Mouse (Mus musculus) gastrocnemius, adult 18-20 months (tissue): ENCODE measurements around the gene Timp1. TPM values are rescaled to one million over a fixed set of nuclear protein-coding genes. Genes with fewer than 3 reads are reported as not detected.

ENCODE experiments used
- DNase-seq: peaks from one replicate; pipeline ENCODE4 v3.0.0; 2021; ENCODE audit warnings: low spot score
- microRNA-seq: library from miRNA; unstranded; fragments of <30 nt; microRNA quantifications from one replicate; pipeline ENCODE4 v1.2.0, GENCODE M21; 2021
- total RNA-seq, 2 experiments: library from RNA; stranded (reverse); gene quantifications; 2 replicates each; pipeline ENCODE4 v1.2.3; 2021

Timp1 gene
- total RNA-seq, 2 experiments from 2014 or later: 0.62 to 1.7 TPM

- no peak for DNase-seq
Measured at GRCm38 (mm10) chrX:20923506-20923905, 53.5 kb downstream of the Timp1 start.

Small RNAs within 50 kb of the gene (microRNA-seq; reads per million reads assigned to microRNA genes)
- gene Gm24824 (not detected), gene Mir5617 (not detected)

Other genes with a start within 250 kb of the Timp1 start
- 100 to 1,000 TPM; 138 to 146 TPM for gene Uba1, start 211.8 kb upstream of the Timp1 start, total RNA-seq
- gene Cdk16, start 182.2 kb upstream of the Timp1 start, total RNA-seq: 100 to 1,000 TPM; 103 to 117 TPM
- 1 to 10 TPM; 1.5 to 2.3 TPM for gene Usp11, start 166.3 kb upstream of the Timp1 start, total RNA-seq
- gene Araf, start 72.4 kb upstream of the Timp1 start, total RNA-seq: 10 to 100 TPM; 93.9 to 96.8 TPM
- gene Syn1, start 50.8 kb downstream of the Timp1 start, total RNA-seq: under 1 TPM; 0.07 TPM
- gene Cfp, start 61.4 kb downstream of the Timp1 start, total RNA-seq: 1 to 10 TPM; 3.0 to 3.7 TPM
- 1 to 10 TPM; 5.7 to 6.1 TPM for gene Elk1, start 80.4 kb downstream of the Timp1 start, total RNA-seq
- 10 to 100 TPM; 34.9 to 35.0 TPM for gene Uxt, start 91.9 kb downstream of the Timp1 start, total RNA-seq
- 1 to 10 TPM; 1.3 to 1.6 TPM for gene Zfp182, start 192.2 kb downstream of the Timp1 start, total RNA-seq
- not detected for gene Spaca5, start 198.2 kb downstream of the Timp1 start, total RNA-seq
- gene Zfp300, start 219.4 kb downstream of the Timp1 start, total RNA-seq: under 1 TPM; 0.16 to 0.17 TPM
- not detected for gene Ssxa1, start 245.7 kb downstream of the Timp1 start, total RNA-seq